Mouse (Mus musculus): Measurements from ENCODE around the gene Gata3. TPM values are rescaled to one million over a fixed set of nuclear protein-coding genes. Genes with fewer than 3 reads are reported as not detected.
A peak's percentile ranks its signal among the peaks of the same experiment; 100 is the strongest.

Gene Gata3
- total RNA-seq, 4 experiments from 2014 or later = 1.2 to 1.7 (median 1.3) TPM

- DNase-seq (ENCODE audit: low spot score) = no peak
Observed at GRCm38 (mm10) chr2:9886031-9886430, 3.8 kb downstream of the Gata3 start.

DNA sequence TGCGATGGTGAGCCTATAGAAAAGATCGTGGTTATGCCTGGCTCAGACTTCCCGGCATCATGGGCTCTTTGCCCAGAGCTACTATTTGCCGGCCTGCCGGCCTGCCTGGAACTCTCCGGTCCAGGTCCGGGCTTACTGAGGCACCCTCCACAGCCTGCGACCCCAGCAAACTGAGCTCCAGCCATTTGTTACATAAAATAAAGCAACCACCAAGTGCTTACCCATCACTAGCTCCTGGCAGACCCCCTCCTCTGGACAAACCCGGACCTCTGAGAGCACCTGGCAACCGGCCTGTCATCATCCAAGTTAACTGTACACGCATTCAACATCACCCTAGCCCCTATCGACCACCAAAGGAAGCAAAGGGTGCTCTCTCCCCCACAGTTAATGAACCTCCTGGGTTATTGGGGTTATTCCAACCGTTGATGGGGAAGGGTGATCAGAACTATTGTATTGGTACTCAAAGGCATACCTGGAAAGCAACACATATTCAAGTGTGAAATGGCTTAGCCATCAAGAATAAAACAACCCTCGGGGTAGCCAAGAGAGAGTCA, 4.5 kb downstream of the Gata3 start:
- DNase-seq (ENCODE audit: low spot score) = no peak

DNA sequence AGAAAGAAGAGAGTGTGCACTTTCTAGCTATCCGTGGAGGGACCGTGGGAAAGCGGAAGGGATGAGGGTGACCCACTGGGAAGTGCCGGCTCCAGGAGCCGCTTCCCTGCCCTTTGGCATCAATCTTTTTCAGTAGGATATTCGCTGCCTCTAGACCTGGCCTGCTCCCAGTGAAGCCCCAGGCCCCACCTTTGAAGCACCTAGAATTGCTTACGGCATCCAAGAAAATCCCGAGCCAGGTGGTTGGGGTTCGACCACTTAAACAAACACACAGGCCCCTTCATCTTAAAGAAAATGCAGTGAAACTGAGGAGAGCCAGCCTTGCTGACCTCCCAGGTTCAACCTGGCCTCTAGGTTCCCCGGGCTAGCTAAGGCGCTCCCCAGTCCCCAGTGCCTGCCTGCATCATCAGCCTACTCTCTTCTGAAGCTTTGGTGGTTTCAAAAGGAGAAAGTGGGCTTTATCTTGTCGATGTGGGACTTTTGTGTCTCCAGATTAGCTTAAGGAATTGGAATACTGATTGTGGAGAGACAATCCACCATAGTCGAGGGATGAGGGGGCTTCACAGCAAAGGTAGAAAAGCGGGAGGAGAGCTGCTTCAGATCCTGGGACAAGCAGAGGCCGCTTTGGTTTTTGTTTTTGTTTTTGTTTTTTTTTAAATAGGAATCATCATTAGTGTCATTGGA, 5.2 kb downstream of the Gata3 start:
- DNase-seq (ENCODE audit: low spot score) = no peak

DNA sequence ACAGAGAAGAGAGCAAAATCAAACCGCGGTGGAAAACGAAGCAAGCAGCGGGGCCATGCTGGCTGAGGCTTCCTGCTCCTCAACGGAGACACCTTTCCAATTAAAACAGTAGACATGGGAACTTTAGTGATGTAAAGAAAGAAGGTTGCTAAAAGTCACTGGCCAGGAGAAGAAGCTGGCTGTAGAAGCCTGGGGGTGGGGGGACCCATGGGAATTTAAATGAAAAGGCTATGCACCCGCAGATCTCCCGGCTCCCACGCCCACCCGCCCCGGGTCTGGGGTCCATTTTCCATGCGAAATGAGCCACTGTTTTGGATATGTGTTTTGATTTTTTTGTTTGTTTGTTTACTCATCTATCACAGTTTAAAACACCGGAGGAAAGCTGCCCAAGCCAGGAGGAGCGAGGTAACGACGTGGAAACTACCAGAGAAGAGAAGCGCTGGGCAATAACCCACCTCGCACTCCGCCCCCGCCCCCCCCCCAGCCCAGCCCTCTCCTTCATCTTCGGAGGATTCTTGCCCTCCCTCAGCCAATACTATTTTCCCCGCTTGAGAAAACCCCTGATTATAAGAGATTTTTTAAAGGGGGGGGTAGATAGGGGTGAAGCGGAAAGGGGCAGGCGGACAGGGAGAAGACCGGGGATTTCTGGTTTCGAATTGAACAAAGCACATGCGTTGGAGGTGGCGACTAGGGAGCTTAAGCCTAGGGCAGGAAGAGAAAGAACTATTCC, 5.9 kb downstream of the Gata3 start:
- no peak for DNase-seq (ENCODE audit: low spot score)

DNA sequence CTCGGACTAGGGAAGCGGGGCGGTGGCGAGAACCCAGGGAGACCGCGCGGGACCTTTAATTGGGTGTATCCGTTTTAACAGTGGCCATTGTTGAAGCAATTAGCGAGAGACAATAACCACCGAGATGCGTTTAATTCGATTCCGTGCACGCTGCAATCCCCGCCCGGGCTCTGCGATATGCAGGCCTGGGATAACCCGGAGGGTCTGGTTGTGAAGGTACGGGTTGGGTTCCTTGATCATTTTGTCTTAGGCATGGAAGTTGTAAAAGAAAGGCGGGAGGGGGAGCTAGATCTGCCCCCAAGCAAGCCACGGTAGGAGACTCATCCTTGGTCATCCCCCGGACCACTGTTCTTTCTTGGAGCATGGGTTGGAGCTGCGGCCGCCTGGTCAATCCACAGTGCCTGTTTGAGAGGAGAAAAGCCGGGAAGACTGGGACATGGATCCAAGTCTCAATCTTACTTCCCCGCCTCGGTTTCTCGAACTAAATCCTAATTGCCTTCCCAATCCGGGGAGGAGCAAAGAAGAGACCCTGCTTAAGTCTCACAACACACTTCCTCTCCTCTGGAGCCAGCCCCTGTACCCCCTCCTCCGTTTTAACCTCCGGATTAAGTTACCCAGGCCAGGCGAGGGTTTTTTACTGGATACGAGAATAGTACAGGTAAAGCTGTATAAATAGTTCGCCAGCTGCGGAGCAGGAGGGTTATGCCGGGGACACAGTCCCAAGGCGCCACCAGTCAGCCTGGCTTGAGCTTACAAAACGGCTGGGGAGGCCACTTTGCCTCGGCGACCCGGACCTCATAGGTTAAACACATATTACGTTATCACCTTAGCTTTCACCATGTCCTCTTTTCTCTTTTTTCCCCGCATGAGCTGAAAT, 6.7 kb downstream of the Gata3 start:
- DNase-seq (ENCODE audit: low spot score) = no peak

- peak; percentile 21 for DNase-seq (ENCODE audit: low spot score)
Observed at GRCm38 (mm10) chr2:9882371-9882925, 7.4 kb downstream of the Gata3 start.

DNA sequence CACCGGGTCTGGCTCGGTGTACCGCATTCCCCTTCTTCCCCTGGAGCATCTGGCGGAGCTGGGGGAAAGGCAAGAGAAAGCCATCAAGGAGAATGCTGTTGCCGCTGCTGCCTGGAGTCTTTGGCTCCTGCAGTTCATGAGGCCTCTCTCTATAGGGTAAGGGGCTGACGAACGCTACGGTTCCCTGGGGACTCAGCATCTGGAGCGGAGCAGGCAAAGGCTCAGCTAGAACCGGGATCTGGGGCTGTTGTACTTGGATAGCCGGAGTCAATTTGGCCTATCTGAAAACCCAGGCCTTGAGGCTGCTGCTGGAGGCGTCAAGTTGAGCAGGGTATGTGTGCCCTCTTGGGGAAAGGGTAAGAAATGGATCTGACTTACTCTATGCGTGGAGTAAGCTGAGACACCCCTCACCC, 8.2 kb downstream of the Gata3 start:
- no peak for DNase-seq (ENCODE audit: low spot score)

GRCm38 (mm10) chr2:9881051-9881591, 8.7 kb downstream of the Gata3 start, which contains the start of gene 4930412O13Rik:
Gene 4930412O13Rik (plus strand): TSS chr2:9881252.
- no peak for DNase-seq (ENCODE audit: low spot score)

GRCm38 (mm10) chr2:9880271-9880670, 9.6 kb downstream of the Gata3 start:
- no peak for DNase-seq (ENCODE audit: low spot score)

GRCm38 (mm10) chr2:9879493-9879892, 10.3 kb downstream of the Gata3 start:
- DNase-seq (ENCODE audit: low spot score) = peak; percentile 91

GRCm38 (mm10) chr2:9879092-9879491, 10.7 kb downstream of the Gata3 start:
- DNase-seq (ENCODE audit: low spot score) = no peak

DNA sequence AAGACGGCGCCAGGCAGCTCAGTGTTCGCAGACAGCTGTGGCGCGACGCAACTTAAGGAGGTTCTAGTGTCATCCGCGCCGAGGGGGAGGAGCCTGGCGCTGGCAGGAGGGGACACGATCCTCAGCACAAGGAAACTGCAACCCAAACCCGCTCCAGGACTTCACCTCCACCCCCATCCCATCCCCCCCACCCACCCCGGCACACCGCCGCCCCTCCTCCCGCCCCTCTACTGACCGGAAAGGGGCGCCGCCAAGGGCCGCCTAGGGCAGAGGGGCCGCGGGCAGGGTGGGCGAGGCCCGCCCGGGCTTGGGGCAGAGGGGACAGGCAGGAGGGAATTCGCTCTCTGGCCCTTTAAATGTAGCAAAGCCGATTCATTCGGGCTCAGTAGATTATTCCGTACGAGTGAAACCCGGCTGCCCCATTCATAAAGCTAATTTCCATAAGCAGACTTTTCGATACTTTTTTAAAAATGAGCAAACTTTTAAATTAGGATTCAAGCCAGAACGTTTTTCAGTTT, 11.2 kb downstream of the Gata3 start:
- DNase-seq (ENCODE audit: low spot score) = peak; percentile 41

GRCm38 (mm10) chr2:9877966-9878563, 11.8 kb downstream of the Gata3 start:
- DNase-seq (ENCODE audit: low spot score) = no peak

DNA sequence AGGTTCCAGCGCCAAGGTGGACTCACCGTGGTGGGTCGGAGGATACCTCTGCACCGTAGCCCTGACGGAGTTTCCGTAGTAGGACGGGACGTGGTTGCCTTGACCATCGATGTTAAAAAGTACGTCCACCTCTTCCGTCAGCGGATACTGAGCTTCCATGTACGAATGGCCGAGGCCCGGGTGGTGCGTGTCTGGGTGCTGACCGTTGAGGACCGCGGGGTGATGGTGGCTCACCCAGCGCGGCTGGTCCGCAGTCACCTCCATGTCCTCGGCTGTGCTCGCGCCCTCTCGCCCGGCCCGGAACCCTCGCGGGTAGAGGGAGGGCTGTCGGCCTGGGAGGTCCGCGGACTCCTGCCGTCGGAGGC, 12.5 kb downstream of the Gata3 start:
- DNase-seq (ENCODE audit: low spot score) = no peak

DNA sequence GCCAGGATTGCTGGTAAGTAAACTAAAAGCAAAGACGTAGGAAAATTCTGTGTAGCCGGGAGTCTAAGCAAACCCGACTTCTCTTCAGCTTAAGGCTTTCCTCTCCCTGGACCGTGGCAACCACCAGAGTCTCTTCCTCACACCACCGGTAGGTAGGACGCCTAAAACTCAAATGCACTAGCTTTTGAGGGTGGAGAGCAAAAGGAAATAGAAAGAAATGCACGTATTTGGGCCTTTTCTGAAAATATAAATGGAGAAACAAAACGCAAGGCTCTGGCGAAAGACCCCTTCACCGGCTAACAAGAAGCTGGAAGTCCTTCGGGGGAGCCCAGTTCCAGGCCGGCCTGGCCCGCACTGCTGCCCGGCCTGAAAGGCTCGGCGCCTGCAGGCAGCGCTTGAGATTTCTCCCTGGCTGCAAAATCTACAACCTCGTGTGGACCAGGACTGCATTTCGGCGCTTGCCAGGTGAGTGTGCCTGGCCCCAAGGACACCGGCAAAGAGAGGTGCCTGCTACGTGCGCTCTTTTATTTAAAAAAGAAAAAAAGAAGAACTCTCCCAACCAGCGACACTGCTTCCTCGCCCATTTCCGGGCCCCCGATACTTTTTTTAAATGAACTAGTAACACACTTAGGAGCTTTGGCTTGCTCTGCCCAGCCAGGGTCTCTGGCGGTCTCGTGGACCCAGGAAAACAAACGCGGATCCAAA, 13.1 kb downstream of the Gata3 start:
- no peak for DNase-seq (ENCODE audit: low spot score)

- DNase-seq (ENCODE audit: low spot score) = no peak
Observed at GRCm38 (mm10) chr2:9875676-9876357, 14.0 kb downstream of the Gata3 start.

DNA sequence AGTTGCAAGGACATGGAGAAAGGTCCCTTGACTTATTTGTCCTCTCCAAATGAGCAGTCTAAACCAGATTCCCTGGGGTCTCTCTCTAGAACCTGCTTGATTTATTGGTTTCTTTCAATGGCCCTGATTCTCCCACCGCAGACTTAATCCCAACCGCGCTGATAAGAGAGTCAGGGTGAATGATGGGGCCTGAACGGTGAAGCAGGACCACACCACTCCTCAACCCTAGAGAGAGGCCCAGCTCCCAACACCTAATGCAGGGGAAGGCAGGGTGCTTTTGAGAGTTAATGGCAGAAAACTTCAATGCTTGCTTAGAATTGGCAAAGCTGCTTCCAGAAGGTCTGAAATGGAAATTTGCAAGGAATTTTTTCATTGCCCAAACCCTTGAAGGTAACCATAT, 14.6 kb downstream of the Gata3 start:
- no peak for DNase-seq (ENCODE audit: low spot score)

DNA sequence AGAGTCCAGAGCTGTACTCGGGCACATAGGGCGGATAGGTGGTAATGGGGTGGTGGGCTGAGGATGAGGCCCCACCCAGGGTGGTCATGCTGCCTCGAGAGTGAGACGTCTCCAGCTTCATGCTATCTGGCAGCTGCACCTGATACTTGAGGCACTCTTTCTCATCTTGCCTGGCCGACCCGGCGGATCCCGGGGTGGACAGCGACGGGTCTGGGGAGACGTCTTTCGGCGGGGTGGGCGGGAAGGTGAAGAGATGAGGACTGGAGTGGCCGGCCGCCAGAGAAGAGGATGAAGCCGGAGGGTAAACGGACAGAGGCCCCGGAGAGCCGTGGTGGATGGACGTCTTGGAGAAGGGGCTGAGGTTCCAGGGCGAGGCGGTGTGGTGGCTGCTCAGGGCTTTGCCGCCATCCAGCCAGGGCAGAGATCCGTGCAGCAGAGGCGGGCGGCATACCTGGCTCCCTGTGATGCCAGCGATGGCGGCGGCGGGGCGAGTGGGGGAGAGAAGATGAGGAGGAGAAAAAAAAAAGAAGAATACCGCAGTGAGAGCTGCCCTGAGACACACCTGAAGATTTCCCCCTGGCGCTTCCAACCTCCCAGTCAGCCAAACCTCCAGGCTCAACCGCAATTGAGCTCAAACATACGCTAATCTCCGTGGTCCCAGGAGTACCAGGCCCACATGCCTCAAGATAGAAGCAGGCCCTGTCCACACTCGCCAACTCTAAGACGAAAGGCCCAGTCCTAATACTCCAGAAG, 15.2 kb downstream of the Gata3 start:
- DNase-seq (ENCODE audit: low spot score) = no peak

DNA sequence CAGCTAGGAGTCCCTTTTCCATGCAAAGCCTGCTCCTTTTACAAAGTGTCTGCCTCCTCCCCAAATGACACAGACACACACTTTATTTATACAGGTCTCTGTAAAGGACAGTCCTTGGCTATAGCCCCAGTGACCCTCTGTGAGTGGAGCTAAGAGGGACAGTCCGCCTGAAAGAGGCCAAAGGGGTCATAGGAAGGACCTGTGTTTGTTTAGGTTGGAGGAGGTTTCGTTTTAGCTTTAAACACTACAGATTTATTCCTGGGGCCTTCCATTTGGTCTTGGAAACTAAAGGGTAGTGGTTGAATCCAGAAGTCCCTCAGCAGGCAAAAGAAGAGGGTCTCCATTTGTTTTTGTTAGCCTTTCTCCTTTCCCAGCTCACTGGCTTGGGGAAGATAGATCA, 16.1 kb downstream of the Gata3 start:
- no peak for DNase-seq (ENCODE audit: low spot score)
